Mouse (Mus musculus): Measurements from ENCODE around the gene Trappc1.

DNA sequence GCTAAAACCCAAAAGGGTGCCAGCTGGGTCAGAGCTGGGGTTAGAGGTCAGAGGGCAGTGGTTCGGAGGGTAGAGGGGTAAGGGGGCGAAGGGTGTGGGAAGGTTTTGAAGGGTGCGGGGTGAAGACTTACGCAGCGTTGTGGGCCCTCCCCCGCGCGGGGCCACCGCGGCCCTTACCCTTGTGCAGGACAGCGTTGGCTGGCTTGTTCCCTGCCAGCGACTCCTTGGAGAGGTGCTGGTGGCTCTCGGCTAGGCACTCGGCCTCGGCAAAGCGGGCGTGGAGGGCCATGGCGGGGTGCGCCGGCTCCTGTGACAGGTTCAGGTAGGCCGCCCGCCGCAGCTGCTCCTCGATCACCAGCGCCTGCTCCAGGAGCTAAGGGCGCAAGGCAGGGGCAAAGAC, 22.7 kb downstream of the Trappc1 start:
- TF ChIP-seq POLR2A (IDR thresholded peaks at IDR 0.05; ENCODE audit: low read depth, low read length) (no peak), CTCF (conservative IDR thresholded peaks at IDR 0.05; ENCODE audit: insufficient read depth, insufficient read length, low read depth, low read length) (no peak)

Measured in kidney, adult 2 months (tissue).